Mouse (Mus musculus): ENCODE measurements at regions not wholly inside any gene's neighbourhood (a gene's known extent, or its start where the extent isn't known, plus 50 kb on each side); places are given as distances from the start of the nearest gene placed in this dataset.

DNA sequence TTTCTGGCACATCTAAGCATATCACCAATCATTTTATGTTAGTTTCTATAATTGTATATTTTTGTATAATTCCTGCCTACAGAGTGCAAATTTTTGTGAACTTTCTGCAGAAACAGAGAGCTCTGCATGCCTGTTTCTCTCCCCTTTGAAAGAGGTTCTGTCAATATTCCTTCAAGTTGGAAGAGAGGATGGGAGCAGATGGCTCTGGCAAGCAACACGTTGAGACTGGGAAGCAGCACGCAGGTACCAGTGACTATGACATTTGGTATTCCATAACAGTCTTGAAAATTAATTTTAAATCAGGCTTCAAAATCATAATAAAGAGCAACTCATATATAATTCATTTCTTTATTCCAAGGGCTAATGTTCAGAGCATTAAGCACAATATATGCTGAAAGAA lies 795.7 kb upstream of the Adgrl2 start:
- no peak overlapping the region for H3K4me2 ChIP-seq (ENCODE audit: low read length)
- no peaks in the 10 kb centered on the region for H3K36me3 ChIP-seq (ENCODE audit: insufficient read depth, low read length)
- no peaks in the 10 kb centered on the region for H3K27me3 ChIP-seq (ENCODE audit: insufficient read depth, low read length)
- no peak overlapping the region for H3K4me3 ChIP-seq (replicated peaks; ENCODE audit: low read depth, low read length)
- DNase-seq (ENCODE audit: low spot score) (no peak), ATAC-seq (replicated peaks; ENCODE audit: low FRiP score, low read depth) (no peak)
- no peaks in the 10 kb centered on the region for H3K4me1 ChIP-seq (replicated peaks; ENCODE audit: insufficient read depth, low read length)
- no peak for TF ChIP-seq CTCF (IDR thresholded peaks at IDR 0.05; ENCODE audit: low read depth)
- no peaks in the 10 kb centered on the region for H3K9me3 ChIP-seq (replicated peaks; ENCODE audit: low read length)
- H3K27ac ChIP-seq = no peak overlapping the region
- no peak overlapping the region for H3K9ac ChIP-seq (ENCODE audit: low read depth, low read length)
- 89% methylated on average over 2 of the region's 2 CpGs for WGBS

DNA sequence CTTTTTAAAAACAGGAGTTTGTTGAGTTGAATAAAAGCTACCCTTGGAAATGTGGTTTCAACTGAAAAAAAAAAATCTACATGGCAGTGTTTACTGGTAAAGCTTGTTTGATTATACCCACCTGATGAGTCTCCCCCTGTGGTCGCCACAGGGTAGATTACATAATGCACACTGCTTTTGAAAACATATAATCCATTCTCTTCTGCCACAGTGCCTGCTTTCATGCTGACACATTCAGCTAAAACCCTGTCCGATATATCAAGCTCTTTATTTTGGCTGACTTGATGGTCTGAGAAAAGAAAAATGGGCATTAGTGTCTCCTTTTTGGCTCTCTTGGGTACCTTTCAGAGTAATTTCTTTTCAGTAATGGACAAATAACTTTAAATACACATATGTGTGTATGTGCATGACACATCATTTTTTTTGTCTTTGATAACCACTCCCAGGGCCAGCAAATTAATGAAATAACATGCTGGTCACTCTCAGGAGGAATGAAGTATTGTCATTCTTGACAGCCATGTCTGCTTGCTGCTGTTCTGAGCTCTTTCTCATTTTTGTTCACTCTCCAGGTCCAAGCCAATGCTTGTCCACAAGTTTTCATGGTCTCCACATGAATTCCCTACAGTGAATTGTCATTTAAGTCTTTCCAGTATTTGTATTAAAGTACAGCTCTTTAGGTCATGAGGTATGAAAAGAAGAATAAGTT lies 793.7 kb upstream of the Adgrl2 start:
- Histone ChIP-seq H3K36me3 (ENCODE audit: insufficient read depth, low read length) (no peaks in the 10 kb centered on the region), H3K27ac (no peak overlapping the region), H3K4me1 (replicated peaks; ENCODE audit: insufficient read depth, low read length) (no peaks in the 10 kb centered on the region), H3K9ac (ENCODE audit: low read depth, low read length) (no peak overlapping the region), H3K4me2 (ENCODE audit: low read length) (no peak overlapping the region), H3K27me3 (ENCODE audit: insufficient read depth, low read length) (no peaks in the 10 kb centered on the region), H3K4me3 (replicated peaks; ENCODE audit: low read depth, low read length) (no peak overlapping the region), H3K9me3 (replicated peaks; ENCODE audit: low read length) (no peaks in the 10 kb centered on the region)
- no peak for TF ChIP-seq CTCF (IDR thresholded peaks at IDR 0.05; ENCODE audit: low read depth)
- ATAC-seq (replicated peaks; ENCODE audit: low FRiP score, low read depth) (no peak), DNase-seq (ENCODE audit: low spot score) (no peak)
- 67% methylated on average over 2 of the region's 2 CpGs for WGBS

DNA sequence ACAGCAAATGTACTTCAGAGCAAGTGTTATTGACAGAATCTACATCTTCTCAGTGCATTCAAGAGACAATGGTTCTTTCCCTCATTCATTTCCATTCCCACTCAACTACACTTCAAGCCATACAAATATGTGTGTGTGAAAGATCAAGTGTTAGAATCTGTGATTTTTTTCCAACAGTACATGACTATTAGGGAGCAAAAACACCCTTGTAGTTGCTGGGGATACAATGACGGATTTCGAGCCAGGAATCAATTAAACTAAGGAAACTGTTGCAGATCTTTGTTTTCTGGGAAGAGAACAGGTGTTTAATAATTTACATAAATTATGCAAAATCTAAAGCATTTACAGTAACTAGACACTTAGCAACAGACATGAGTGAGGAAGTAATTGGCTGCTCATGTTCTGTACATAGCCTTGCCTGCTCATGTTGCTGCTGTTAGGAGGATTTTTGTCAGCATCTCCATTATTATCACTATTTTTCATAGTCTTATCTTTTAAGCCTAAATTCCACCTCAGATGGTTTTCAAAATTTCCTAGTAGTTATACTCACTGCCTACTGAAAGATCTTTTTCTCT lies 777.6 kb upstream of the Adgrl2 start:
- no peaks in the 10 kb centered on the region for H3K36me3 ChIP-seq (ENCODE audit: insufficient read depth, low read length)
- no peaks in the 10 kb centered on the region for H3K9me3 ChIP-seq (replicated peaks; ENCODE audit: low read length)
- ATAC-seq (replicated peaks; ENCODE audit: low FRiP score, low read depth) (no peak), DNase-seq (ENCODE audit: low spot score) (no peak)
- no peak overlapping the region for H3K27ac ChIP-seq
- no peak overlapping the region for H3K4me2 ChIP-seq (ENCODE audit: low read length)
- no peaks in the 10 kb centered on the region for H3K27me3 ChIP-seq (ENCODE audit: insufficient read depth, low read length)
- TF ChIP-seq CTCF (IDR thresholded peaks at IDR 0.05; ENCODE audit: low read depth) = no peak
- H3K4me1 ChIP-seq (replicated peaks; ENCODE audit: insufficient read depth, low read length) = no peaks in the 10 kb centered on the region
- H3K9ac ChIP-seq (ENCODE audit: low read depth, low read length) = no peak overlapping the region
- H3K4me3 ChIP-seq (replicated peaks; ENCODE audit: low read depth, low read length) = no peak overlapping the region
- 82% methylated on average over 2 of the region's 2 CpGs for WGBS

DNA sequence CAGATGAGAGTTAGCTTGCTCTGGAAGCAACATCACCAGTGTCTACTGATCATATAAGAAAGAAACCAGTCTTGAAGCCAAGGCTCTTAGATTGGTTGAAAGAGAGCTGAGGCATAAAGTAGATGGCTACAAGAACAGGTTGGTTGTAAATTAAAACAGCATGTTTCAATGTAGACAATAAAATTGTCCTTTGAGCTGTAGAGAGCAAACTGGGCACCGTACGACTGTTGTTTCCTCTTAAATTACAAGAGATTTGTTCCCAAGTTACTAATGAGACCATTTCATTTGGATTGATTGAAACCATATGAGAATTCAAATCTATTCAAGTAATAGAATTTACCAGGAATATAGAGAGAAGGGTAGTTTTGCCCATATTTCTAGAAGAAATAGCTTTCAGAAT lies 770.9 kb upstream of the Adgrl2 start:
- H3K27me3 ChIP-seq (ENCODE audit: insufficient read depth, low read length) = no peaks in the 10 kb centered on the region
- no peak overlapping the region for H3K4me2 ChIP-seq (ENCODE audit: low read length)
- TF ChIP-seq CTCF (IDR thresholded peaks at IDR 0.05; ENCODE audit: low read depth) = no peak
- H3K4me3 ChIP-seq (replicated peaks; ENCODE audit: low read depth, low read length) = no peak overlapping the region
- no peak overlapping the region for H3K9ac ChIP-seq (ENCODE audit: low read depth, low read length)
- DNase-seq (ENCODE audit: low spot score) (no peak), ATAC-seq (replicated peaks; ENCODE audit: low FRiP score, low read depth) (no peak)
- no peaks in the 10 kb centered on the region for H3K36me3 ChIP-seq (ENCODE audit: insufficient read depth, low read length)
- H3K9me3 ChIP-seq (replicated peaks; ENCODE audit: low read length) = no peaks in the 10 kb centered on the region
- no peaks in the 10 kb centered on the region for H3K4me1 ChIP-seq (replicated peaks; ENCODE audit: insufficient read depth, low read length)
- no peak overlapping the region for H3K27ac ChIP-seq
- WGBS = 82% methylated on average over 2 of the region's 2 CpGs

DNA sequence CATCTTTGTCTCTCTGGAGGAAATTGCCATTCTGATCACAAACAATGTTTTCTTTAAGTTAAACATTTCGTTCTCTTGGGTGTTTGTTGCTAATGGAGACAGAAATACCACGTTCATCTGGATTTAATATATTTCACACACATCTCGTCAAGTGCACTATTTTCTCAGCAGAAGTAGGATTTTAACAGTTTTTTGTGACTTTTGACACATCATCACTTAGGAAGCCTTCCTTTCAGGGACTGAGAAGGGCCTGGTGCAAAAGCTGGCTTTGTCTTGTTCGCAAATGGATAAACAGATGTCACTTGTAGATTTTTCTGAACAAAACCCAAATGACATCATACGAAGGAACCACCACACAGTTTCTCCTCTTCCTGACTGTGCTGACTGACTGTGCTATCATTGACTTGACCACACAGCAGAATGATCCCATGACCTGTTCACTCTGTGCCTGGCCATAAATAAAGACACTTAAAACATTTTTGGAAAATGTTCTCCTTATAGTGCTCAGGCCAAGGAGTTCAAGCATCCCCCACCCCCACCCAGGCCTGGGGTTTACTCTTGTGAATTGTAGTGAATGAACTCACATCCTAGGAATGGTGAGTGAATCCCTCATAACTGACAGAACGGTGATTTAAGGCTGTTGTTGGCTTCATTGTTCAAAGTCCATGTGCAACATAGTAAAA lies 767.7 kb upstream of the Adgrl2 start:
- no peak overlapping the region for H3K9ac ChIP-seq (ENCODE audit: low read depth, low read length)
- 63% methylated on average over 6 of the region's 6 CpGs for WGBS
- no peak overlapping the region for H3K4me2 ChIP-seq (ENCODE audit: low read length)
- no peaks in the 10 kb centered on the region for H3K4me1 ChIP-seq (replicated peaks; ENCODE audit: insufficient read depth, low read length)
- DNase-seq (ENCODE audit: low spot score) = peak; percentile 17
- no peak; the same call in 1 of the 2 replicates for ATAC-seq (replicated peaks; ENCODE audit: low FRiP score, low read depth)
- no peak overlapping the region for H3K27ac ChIP-seq
- H3K9me3 ChIP-seq (replicated peaks; ENCODE audit: low read length) = no peaks in the 10 kb centered on the region
- TF ChIP-seq CTCF (IDR thresholded peaks at IDR 0.05; ENCODE audit: low read depth) = no peak
- no peak overlapping the region for H3K4me3 ChIP-seq (replicated peaks; ENCODE audit: low read depth, low read length)
- H3K36me3 ChIP-seq (ENCODE audit: insufficient read depth, low read length) = no peaks in the 10 kb centered on the region
- H3K27me3 ChIP-seq (ENCODE audit: insufficient read depth, low read length) = no peaks in the 10 kb centered on the region

DNA sequence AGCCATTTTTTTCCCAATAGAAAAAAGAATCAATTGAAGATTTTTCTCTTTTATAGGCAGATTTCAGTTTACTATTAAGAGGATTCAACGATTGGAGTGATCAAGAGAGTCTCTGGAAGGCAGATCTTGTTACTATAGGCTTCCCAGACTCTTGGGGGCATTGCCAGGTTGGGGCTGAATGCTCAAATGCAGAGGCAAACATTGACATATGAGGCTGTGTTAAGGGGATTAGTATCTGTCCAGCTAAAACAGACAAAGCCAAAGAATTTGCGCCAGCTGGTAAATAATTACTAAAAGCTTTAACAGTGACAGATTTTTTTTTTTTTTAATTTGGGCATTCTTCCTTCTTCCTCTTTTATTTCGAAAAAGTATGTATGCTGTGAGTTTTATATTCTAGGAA lies 745.7 kb upstream of the Adgrl2 start:
- Histone ChIP-seq H3K36me3 (ENCODE audit: insufficient read depth, low read length) (no peaks in the 10 kb centered on the region), H3K4me1 (replicated peaks; ENCODE audit: insufficient read depth, low read length) (no peaks in the 10 kb centered on the region), H3K27ac (no peak overlapping the region), H3K9ac (ENCODE audit: low read depth, low read length) (no peak overlapping the region), H3K4me3 (replicated peaks; ENCODE audit: low read depth, low read length) (no peak overlapping the region), H3K4me2 (ENCODE audit: low read length) (no peak overlapping the region), H3K9me3 (replicated peaks; ENCODE audit: low read length) (no peaks in the 10 kb centered on the region), H3K27me3 (ENCODE audit: insufficient read depth, low read length) (no peaks in the 10 kb centered on the region)
- 75% methylated on average over 3 of the region's 3 CpGs for WGBS
- ATAC-seq (replicated peaks; ENCODE audit: low FRiP score, low read depth) (no peak), DNase-seq (ENCODE audit: low spot score) (no peak)
- no peak for TF ChIP-seq CTCF (IDR thresholded peaks at IDR 0.05; ENCODE audit: low read depth)

Data from kidney, postnatal 0 days (tissue).